ENCODE assay signal across 8 mouse cellular contexts in the genomic region with DNA sequence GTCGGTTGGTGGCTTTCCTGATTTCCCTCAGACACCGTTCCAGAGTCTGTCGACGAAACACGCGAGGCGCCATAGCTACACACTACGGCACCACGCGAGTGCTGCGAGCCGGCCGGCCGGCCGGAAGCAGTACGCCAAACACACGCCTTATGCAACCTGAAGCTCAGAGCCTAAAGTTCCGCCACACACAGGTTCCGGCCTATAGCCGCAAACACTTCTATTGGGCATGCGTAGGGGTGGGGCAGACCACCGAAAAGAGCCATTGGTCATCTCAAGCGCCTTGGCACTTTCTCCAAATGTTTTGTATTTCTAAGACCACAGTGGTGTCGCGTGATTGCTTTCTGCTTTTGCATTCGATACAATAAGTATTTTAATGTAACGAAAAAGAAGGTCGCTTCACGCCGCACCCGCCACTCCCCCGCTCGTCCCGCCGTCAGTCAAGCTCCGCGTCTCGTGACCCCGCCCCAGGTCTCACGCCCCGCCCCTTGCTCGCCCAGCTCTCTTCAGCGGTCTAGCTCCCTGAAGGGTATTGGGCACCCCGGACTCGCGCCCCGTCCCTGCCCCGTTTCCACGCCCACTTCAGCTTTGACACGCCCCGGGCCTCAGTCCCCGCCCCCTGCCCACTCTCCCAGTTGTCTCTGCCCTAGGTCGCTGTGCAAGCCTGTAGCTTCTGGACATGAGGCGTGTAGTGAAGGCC. TPM values are rescaled to one million over a fixed set of nuclear protein-coding genes. Genes with fewer than 3 reads are reported as not detected.
A peak's percentile ranks its signal among the peaks of the same experiment; 100 is the strongest.
DNase-seq lines count a peak whose midpoint lies in the region; ATAC-seq and TF ChIP-seq lines count a peak whose summit lies in the region.

TSS of gene Mphosph10 (minus strand) at position 147 of the 697 bp plus-strand sequence.
TSS of gene Mcee (plus strand) at position 486 of the 697 bp plus-strand sequence.

- peak within 1 kb of the TSS; percentile 93 for H3K27ac ChIP-seq in gastrocnemius, adult 2 months
- H3K27ac ChIP-seq in hindbrain, postnatal 0 days = peak within 1 kb of the TSS; percentile 79
- H3K27ac ChIP-seq in left cerebral cortex, adult 2 months = peak within 1 kb of the TSS; percentile 94

- peaks cover 2% of the 10 kb centered on the region; the same call in 1 of the 2 replicates for H3K4me1 ChIP-seq in hindbrain, postnatal 0 days (ENCODE audit: insufficient read depth, low read length)

- H3K4me3 ChIP-seq in gastrocnemius, adult 2 months = peak within 1 kb of the TSS; percentile 94
- peak within 1 kb of the TSS; percentile 78 for H3K4me3 ChIP-seq in hindbrain, postnatal 0 days (ENCODE audit: low read length)
- peak within 1 kb of the TSS; percentile 79 for H3K4me3 ChIP-seq in left cerebral cortex, adult 2 months

- peak within 1 kb of the TSS; percentile 99 for H3K4me2 ChIP-seq in hindbrain, postnatal 0 days (ENCODE audit: low read depth, low read length)

- H3K36me3 ChIP-seq in hindbrain, postnatal 0 days (ENCODE audit: insufficient read depth, low read length) = peaks cover 12% of the 10 kb centered on the region; the same call in 1 of the 2 replicates

- no peaks in the 10 kb centered on the region for H3K9me3 ChIP-seq in hindbrain, postnatal 0 days (ENCODE audit: low read length)

- whole genome bisulfite sequencing in hindbrain, postnatal 0 days = under 1% methylated on average over 54 of the region's 54 CpGs

- intact Hi-C loops in gastrocnemius, adult 2 months (cut with DNase I) = loop anchor here (10.0 kb wide), 1 partner anchor 227 kb away; no protein-coding TSS in a partner anchor
- intact Hi-C loops in left cerebral cortex, adult 2 months (cut with DNase I) = loop anchor here (1.0 to 5.0 kb wide), 2 partner anchors 110 to 349 kb away; partner anchors contain the start of gene Apba2

- no peaks in the 10 kb centered on the region for H3K27me3 ChIP-seq in hindbrain, postnatal 0 days (ENCODE audit: insufficient read depth, low read length)

- peak within 1 kb of the TSS; percentile 77 for H3K9ac ChIP-seq in hindbrain, postnatal 0 days (replicated peaks; ENCODE audit: low read length)

- no peak for TF ChIP-seq CTCF in gastrocnemius, adult 2 months (IDR thresholded peaks at IDR 0.05)
- TF ChIP-seq CTCF in hindbrain, postnatal 0 days (IDR thresholded peaks at IDR 0.05; ENCODE audit: low read depth) = peak; percentile 29
- no peak; the same call in 1 of the 2 replicates for TF ChIP-seq CTCF in left cerebral cortex, adult 2 months (IDR thresholded peaks at IDR 0.05)

- peak; percentile 98 for DNase-seq in ZHBTc4 (ENCODE audit: low read depth, low spot score)
- peak; percentile 99 for DNase-seq in gastrocnemius, adult 2 months
- DNase-seq in hindbrain, postnatal 0 days (ENCODE audit: low spot score) = peak; percentile 96
- peak; percentile 90 to 93 for DNase-seq in left cerebral cortex, adult 2 months (ENCODE audit: extremely low spot score in 1 of 2, low spot score in 2 of 2)
- peak; percentile 90 to 93 for DNase-seq in right cerebral cortex, adult 2 months (ENCODE audit: low spot score in 2 of 2)
- peak; percentile 99 for DNase-seq in urinary bladder, postnatal 14 days (ENCODE audit: low spot score)

- peak; percentile 89 for ATAC-seq in common myeloid progenitor, adult 5-6 weeks (replicated peaks; ENCODE audit: low read depth, poor library complexity, severe bottlenecking)
- peak; percentile 99 for ATAC-seq in hindbrain, postnatal 0 days
- peak; percentile 87 for ATAC-seq in megakaryocyte, adult 5-6 weeks (ENCODE audit: poor library complexity, severe bottlenecking)

RNA-seq across cellular contexts. Expression of gene Mphosph10, which starts in this region (rescaled TPM):
- total RNA-seq in common myeloid progenitor, adult 5-6 weeks (2017) = 135 and 144 TPM in 2 replicates
- 10 to 100 TPM; 18.3 to 18.8 TPM for total RNA-seq in gastrocnemius, adult 2 months (2021)
- total RNA-seq in hindbrain, postnatal 0 days (2014; rRNA removed) = 6.0 and 6.4 TPM in 2 replicates
- polyA plus RNA-seq in hindbrain, postnatal 0 days (2015; fragmentation: Nextera tagmentation; extraction: Ambion mirVana) = 20.5 and 22.5 TPM in 2 replicates
- total RNA-seq in left cerebral cortex, adult 2 months (2021) = 10 to 100 TPM; 20.4 to 20.7 TPM
- total RNA-seq in megakaryocyte, adult 5-6 weeks (2015) = 31.4 and 35.7 TPM in 2 replicates
- 61.6 and 67.3 TPM in 2 replicates for total RNA-seq in megakaryocyte, adult 5-6 weeks (2017)

RNA-seq across cellular contexts. Expression of gene Mcee, which starts in this region (rescaled TPM):
- 27.4 and 81.6 TPM in 2 replicates for total RNA-seq in common myeloid progenitor, adult 5-6 weeks (2017)
- total RNA-seq in gastrocnemius, adult 2 months (2021) = 100 to 1,000 TPM in 1 of 2 experiments, 10 to 100 TPM in 1; 85.7 to 133 TPM
- total RNA-seq in hindbrain, postnatal 0 days (2014; rRNA removed) = 12.9 and 27.0 TPM in 2 replicates
- 62.5 and 69.8 TPM in 2 replicates for polyA plus RNA-seq in hindbrain, postnatal 0 days (2015; fragmentation: Nextera tagmentation; extraction: Ambion mirVana)
- 10 to 100 TPM; 45.8 to 49.5 TPM for total RNA-seq in left cerebral cortex, adult 2 months (2021)
- total RNA-seq in megakaryocyte, adult 5-6 weeks (2015) = 59.7 and 65.8 TPM in 2 replicates
- total RNA-seq in megakaryocyte, adult 5-6 weeks (2017) = 79.4 and 86.7 TPM in 2 replicates

Comparison
In these comparisons a context has a peak if more than half of its experiments do, and no peak if none do; other contexts are left out.
1. Peak in every context shown above with its lines: DNase-seq, ATAC-seq, H3K4me3 ChIP-seq and H3K27ac ChIP-seq.